Mouse (Mus musculus) CD4-positive, CD25-positive, alpha-beta regulatory T cell, adult 4 months (primary cell): Measurements from ENCODE around the gene Vmn2r18. TPM values are rescaled to one million over a fixed set of nuclear protein-coding genes. Genes with fewer than 3 reads are reported as not detected.

Experiments
- ATAC-seq: one replicate; pipeline ENCODE4 v1.8.0; 2017
- polyA plus RNA-seq, 2 experiments: library from polyadenylated mRNA; unstranded; fragments of 100-300 nt; shearing (Covaris generic); gene quantifications; one replicate each; pipeline ENCODE4 v1.2.1; 2017

The Vmn2r18 gene
- polyA plus RNA-seq, result not detected

- ATAC-seq, result no peak
These were observed at the start of gene Vmn2r18 for GRCm38 (mm10) chr5:151605921-151606320. Gene Vmn2r18, minus strand, starts transcription at chr5:151606021.

DNA sequence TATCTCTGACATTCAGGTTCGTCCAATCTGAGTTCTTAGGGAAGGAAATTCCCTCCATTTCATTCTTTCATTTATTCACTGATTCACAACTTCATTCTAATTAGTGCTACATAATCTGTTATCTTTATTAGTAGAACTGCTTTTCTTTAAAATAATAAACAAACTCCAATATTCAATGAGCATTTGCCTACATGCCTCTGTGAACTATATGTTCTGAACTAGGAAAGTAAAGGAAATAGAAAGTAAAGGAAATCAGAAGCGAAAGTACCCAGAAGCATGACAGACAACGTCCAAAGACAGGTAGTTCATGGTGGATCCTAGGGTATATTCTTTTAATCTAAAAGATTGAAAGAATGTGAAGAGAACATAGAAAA is 45.6 kb upstream of the Vmn2r18 start:
- peak; percentile 26 for ATAC-seq

DNA sequence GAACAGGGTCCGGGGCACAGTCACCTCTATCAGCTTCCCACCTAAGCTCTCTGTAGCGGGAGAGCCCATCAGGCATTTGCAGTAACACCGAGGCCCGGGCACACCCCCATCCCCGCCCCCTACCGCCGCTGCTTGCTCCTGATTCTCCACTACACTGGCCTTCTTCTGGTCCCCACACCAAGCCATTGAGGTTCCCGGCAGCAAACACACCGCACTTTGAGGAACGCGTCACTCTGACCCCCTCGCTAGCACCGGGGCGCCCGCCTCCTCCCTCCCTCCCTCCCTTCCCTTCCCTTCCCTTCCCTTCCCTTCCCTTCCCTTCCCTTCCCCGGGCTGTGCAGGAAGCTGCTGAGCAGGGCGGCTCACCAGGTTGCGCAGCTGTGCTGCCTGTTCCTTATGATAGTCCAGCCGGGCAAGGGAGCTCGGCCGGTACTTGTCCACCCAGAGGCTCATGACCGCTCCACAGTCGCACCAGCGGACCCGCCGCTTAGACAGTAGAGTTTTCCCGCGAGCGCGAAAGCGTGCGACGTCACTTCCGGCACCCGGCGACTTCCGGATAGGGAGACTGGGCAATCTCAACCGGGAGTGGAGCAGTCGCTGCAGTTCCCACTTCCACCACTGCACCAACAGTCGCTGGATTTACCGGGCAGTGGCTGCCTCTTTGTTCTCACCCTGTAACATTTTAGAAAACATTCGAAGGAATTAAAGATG is 45.0 kb upstream of the Vmn2r18 start, which contains the start of gene Rfc3:
Rfc3 (minus strand) TSS at position 543 of the 711 bp plus-strand sequence.
- ATAC-seq, result peak; percentile 99

GRCm38 (mm10) chr5:151644845-151645244 is 39.0 kb upstream of the Vmn2r18 start:
- ATAC-seq, result peak; percentile 81

DNA sequence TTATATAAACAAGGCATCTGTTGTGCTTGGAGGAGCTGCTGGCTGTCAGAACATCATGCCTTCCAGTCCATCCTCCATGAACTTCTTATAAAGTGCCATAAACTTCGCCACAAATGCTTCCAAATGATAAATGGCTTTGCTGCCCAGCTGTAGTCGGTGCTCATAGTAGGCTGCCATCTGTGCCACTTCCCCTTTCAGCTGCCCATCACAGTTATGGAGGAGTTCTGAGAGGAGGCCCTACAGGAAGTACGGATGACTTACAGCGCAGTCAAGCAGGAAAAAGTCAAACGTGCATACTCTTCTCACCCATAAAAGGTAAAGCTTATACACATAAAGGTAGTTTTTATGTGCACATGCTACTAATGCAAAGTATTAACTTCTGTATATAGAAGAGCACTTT is 37.0 kb upstream of the Vmn2r18 start:
- no peak for ATAC-seq

DNA sequence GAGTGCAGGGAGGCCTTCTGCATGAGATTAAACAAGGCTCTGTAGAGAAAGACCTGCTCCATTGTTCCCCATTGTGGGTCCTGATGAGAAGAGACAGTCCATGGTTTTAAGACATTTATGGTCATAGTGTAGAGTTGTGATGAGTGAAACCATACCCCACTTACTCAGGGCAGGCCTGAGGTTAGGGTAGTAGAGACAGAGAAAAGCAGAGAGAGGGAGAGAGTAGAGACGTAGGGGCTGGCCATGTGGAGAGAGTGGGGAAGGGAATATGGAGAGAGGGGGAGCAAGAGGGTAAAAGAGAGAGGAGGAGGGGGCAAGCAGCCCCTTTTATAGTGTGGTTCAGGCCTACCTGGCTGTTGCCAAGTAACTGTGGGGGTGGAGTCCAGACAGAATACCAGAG is 36.3 kb upstream of the Vmn2r18 start:
- no peak for ATAC-seq

DNA sequence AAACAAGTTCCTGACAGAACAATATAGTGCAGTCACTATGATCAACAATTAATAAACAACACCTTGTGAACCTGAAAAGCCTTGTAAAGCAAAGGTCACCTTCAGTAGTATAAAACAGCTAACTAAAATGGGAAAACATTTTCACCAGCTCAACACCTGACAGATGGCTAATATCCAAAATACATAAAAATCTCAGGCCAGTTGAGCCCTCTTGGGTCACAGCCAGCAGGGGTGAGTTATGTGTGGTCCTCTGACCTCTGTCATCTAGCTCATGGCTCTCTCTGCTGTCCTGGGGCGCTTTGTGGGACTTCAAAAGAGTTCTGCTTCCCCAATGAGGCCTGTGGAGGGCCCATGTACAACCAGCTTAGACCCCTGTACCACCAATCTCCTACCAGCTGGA is 4.1 kb downstream of the Vmn2r18 start:
- no peak for ATAC-seq

Other genes with a start within 250 kb of the Vmn2r18 start
- gene Gm42906, start 177.9 kb downstream of the Vmn2r18 start, polyA plus RNA-seq, result not detected
- gene Rfc3, start 45.2 kb upstream of the Vmn2r18 start, polyA plus RNA-seq, result 10 to 100 TPM; 23.2 to 28.5 TPM